In genomic region chr10:68191691-68192380, GRCm38 (mm10) we compare ENCODE assay signal across 8 mouse cellular contexts.
DNase-seq lines count a peak whose midpoint lies in the region; ATAC-seq lines count a peak whose summit lies in the region.

No protein-coding gene starts in this region.

- H3K9ac ChIP-seq in midbrain, embryonic 13.5 days (replicated peaks): no peak overlapping the region

- ATAC-seq in midbrain, embryonic 13.5 days: no peak

- DNase-seq in midbrain, embryonic 10.5 days (ENCODE audit: low spot score): no peak
- DNase-seq in adrenal gland, postnatal 10 days: peak; percentile 80
- DNase-seq in forebrain, embryonic 10.5 days (ENCODE audit: extremely low spot score, low spot score): no peak
- DNase-seq in heart, postnatal 14 days: peak; percentile 66 to 70
- peak; percentile 84 for DNase-seq in kidney, postnatal 10 days
- peak; percentile 70 for DNase-seq in lung, postnatal 14 days
- peak; percentile 82 for DNase-seq in testis, postnatal 10 days (ENCODE audit: low spot score)

- no peaks in the 10 kb centered on the region for H3K27me3 ChIP-seq in midbrain, embryonic 13.5 days
- H3K27me3 ChIP-seq in midbrain, embryonic 10.5 days (ENCODE audit: low read depth, poor library complexity, severe bottlenecking): no peaks in the 10 kb centered on the region
- H3K27me3 ChIP-seq in forebrain, embryonic 10.5 days (ENCODE audit: poor library complexity, severe bottlenecking): no peaks in the 10 kb centered on the region

- WGBS in midbrain, embryonic 13.5 days: 34% methylated on average over 13 of the region's 13 CpGs
- WGBS in midbrain, embryonic 10.5 days: 66% methylated on average over 13 of the region's 13 CpGs
- 69% methylated on average over 13 of the region's 13 CpGs for WGBS in forebrain, embryonic 10.5 days

- no peaks in the 10 kb centered on the region for H3K36me3 ChIP-seq in midbrain, embryonic 13.5 days
- no peaks in the 10 kb centered on the region for H3K36me3 ChIP-seq in midbrain, embryonic 10.5 days
- no peaks in the 10 kb centered on the region for H3K36me3 ChIP-seq in forebrain, embryonic 10.5 days (replicated peaks)

- H3K27ac ChIP-seq in midbrain, embryonic 13.5 days: 0 out of 2 replicates have a peak overlapping the region, but pooled peaks have one; percentile 30
- H3K27ac ChIP-seq in midbrain, embryonic 10.5 days (replicated peaks): no peak overlapping the region
- peak overlapping the region; percentile 15; the same call in 1 of the 2 replicates for H3K27ac ChIP-seq in forebrain, embryonic 10.5 days

- no peak overlapping the region for H3K4me3 ChIP-seq in midbrain, embryonic 13.5 days (replicated peaks)
- H3K4me3 ChIP-seq in midbrain, embryonic 10.5 days: no peak overlapping the region
- H3K4me3 ChIP-seq in forebrain, embryonic 10.5 days: no peak overlapping the region

- intact Hi-C loops in heart, postnatal 14 days (cut with DNase I): loop anchor here (2.0 to 5.0 kb wide), 2 partner anchors 45 to 89 kb away; no protein-coding TSS in a partner anchor

- H3K9me3 ChIP-seq in midbrain, embryonic 13.5 days: no peaks in the 10 kb centered on the region
- H3K9me3 ChIP-seq in midbrain, embryonic 10.5 days (replicated peaks): no peaks in the 10 kb centered on the region
- no peaks in the 10 kb centered on the region for H3K9me3 ChIP-seq in forebrain, embryonic 10.5 days

- peaks cover 34% of the 10 kb centered on the region for H3K4me1 ChIP-seq in midbrain, embryonic 13.5 days (replicated peaks)
- peaks cover 22% of the 10 kb centered on the region for H3K4me1 ChIP-seq in midbrain, embryonic 10.5 days
- H3K4me1 ChIP-seq in forebrain, embryonic 10.5 days: peaks cover 40% of the 10 kb centered on the region

- peak overlapping the region; percentile 32 for H3K4me2 ChIP-seq in midbrain, embryonic 13.5 days (replicated peaks)

Comparison
In these comparisons a context has a peak if more than half of its experiments do, and no peak if none do; other contexts are left out.
1. DNase-seq: peak in adrenal gland, postnatal 10 days (single experiment), heart, postnatal 14 days (2 of 2), kidney, postnatal 10 days (single experiment), lung, postnatal 14 days (single experiment) and testis, postnatal 10 days (single experiment); none in midbrain, embryonic 10.5 days (single experiment) and forebrain, embryonic 10.5 days (single experiment).